Mouse (Mus musculus): ENCODE data around the gene Gja3.

Gja3 gene

DNA sequence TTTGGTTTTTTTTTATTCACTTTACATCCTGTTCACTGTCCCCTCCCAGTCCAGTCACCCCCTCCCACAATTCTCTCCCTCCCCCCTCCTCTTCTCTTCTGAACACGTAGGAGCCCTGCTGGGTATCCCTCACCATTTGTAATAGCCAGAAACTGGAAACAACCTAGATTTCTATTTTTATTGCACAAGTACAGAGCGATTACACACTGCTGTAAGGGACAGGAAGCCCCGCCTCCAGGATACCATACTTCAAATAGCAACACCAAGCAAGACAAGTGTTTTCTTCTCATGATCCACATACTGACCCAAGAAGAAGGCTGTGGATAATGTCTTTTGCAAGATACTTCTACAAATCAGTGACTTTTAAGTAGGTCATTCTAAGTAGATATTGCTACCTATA, 25.1 kb downstream of the Gja3 start:
- 72% methylated on average over 3 of the region's 3 CpGs for WGBS

DNA sequence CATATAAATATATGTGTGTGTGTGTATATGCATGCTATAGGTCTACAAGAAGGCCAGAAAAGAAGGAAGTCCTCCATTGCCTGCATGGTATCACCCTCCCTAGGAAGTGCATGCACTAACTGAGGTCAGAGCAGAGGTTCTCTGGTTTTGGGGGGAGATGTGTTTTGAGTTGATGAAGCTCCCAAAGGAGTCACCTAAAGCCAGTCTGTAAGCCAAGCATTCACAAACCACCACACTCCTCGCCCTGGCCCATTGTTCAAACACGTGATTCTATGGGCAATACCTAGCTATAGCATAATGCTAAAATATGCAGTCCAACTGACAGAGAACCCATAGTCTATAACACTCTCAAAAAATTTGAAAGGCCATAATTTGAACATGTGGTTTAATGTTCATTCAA, 39.5 kb downstream of the Gja3 start:
- 89% methylated on average over 2 of the region's 2 CpGs for WGBS

- WGBS, result 80% methylated on average over 4 of the region's 4 CpGs
Observed at GRCm38 (mm10) chr14:56988621-56989020, 69.3 kb downstream of the Gja3 start.

Data from cerebral cortex, adult 2 months (tissue).